Mouse (Mus musculus): ENCODE measurements around the gene Prdx5. TPM values are rescaled to one million over a fixed set of nuclear protein-coding genes. Genes with fewer than 3 reads are reported as not detected.
A peak's percentile ranks its signal among the peaks of the same experiment; 100 is the strongest.

Prdx5 gene
- polyA plus RNA-seq, 1 experiment from 2014 or later: 245 TPM

GRCm38 (mm10) chr19:6922901-6923735, 13.2 kb upstream of the Prdx5 start:
- Histone ChIP-seq H3K9me3 (no peaks in the 10 kb centered on the region), H3K4me3 (peak overlapping the region; percentile 82), H3K36me3 (no peaks in the 10 kb centered on the region), H3K27me3 (peaks cover 56% of the 10 kb centered on the region), H3K4me1 (peaks cover 42% of the 10 kb centered on the region), H3K9ac (no peak overlapping the region), H3K27ac (no peak overlapping the region), H3K4me2 (peak overlapping the region; percentile 76)
- ATAC-seq (ENCODE audit: borderline replicate concordance, extremely low read depth, low FRiP score, low TSS enrichment): no peak
- 68% methylated on average over 6 of the region's 6 CpGs for WGBS

GRCm38 (mm10) chr19:6921647-6922567, 12.0 kb upstream of the Prdx5 start, which contains the start of gene Esrra:
Gene Esrra, minus strand, starts transcription at chr19:6921813.
- peak within 1 kb of the TSS; percentile 79 for H3K27ac ChIP-seq
- peak; percentile 95 for ATAC-seq (ENCODE audit: borderline replicate concordance, extremely low read depth, low FRiP score, low TSS enrichment)
- H3K27me3 ChIP-seq: peaks cover 44% of the 10 kb centered on the region
- H3K9me3 ChIP-seq: no peaks in the 10 kb centered on the region
- peak within 1 kb of the TSS; percentile 70 for H3K9ac ChIP-seq
- H3K4me3 ChIP-seq: peak within 1 kb of the TSS; percentile 82
- H3K4me1 ChIP-seq: peaks cover 35% of the 10 kb centered on the region
- H3K36me3 ChIP-seq: no peaks in the 10 kb centered on the region
- peak within 1 kb of the TSS; percentile 76 for H3K4me2 ChIP-seq
- WGBS: under 1% methylated on average over 66 of the region's 66 CpGs

- H3K9ac ChIP-seq: peak overlapping the region; percentile 70
- H3K27ac ChIP-seq: peak overlapping the region; percentile 79
- H3K9me3 ChIP-seq: no peaks in the 10 kb centered on the region
- peak overlapping the region; percentile 76 for H3K4me2 ChIP-seq
- no peak; the same call in 1 of the 2 replicates for ATAC-seq (ENCODE audit: borderline replicate concordance, extremely low read depth, low FRiP score, low TSS enrichment)
- peaks cover 35% of the 10 kb centered on the region for H3K27me3 ChIP-seq
- under 1% methylated on average over 48 of the region's 48 CpGs for WGBS
- peak overlapping the region; percentile 82 for H3K4me3 ChIP-seq
- peaks cover 33% of the 10 kb centered on the region for H3K4me1 ChIP-seq
- no peaks in the 10 kb centered on the region for H3K36me3 ChIP-seq
Observed at GRCm38 (mm10) chr19:6920741-6921636, 11.1 kb upstream of the Prdx5 start.

- peak overlapping the region; percentile 76 for H3K4me2 ChIP-seq
- peaks cover 26% of the 10 kb centered on the region for H3K27me3 ChIP-seq
- H3K36me3 ChIP-seq: no peaks in the 10 kb centered on the region
- H3K9ac ChIP-seq: peak overlapping the region; percentile 70
- peak overlapping the region; percentile 82 for H3K4me3 ChIP-seq
- 37% methylated on average over 7 of the region's 8 CpGs for WGBS
- no peak for ATAC-seq (ENCODE audit: borderline replicate concordance, extremely low read depth, low FRiP score, low TSS enrichment)
- no peaks in the 10 kb centered on the region for H3K9me3 ChIP-seq
- peak overlapping the region; percentile 79; the same call in 1 of the 2 replicates for H3K27ac ChIP-seq
- H3K4me1 ChIP-seq: peaks cover 27% of the 10 kb centered on the region
Observed at GRCm38 (mm10) chr19:6919876-6920740, 10.2 kb upstream of the Prdx5 start.

GRCm38 (mm10) chr19:6919431-6919830, 9.5 kb upstream of the Prdx5 start:
- no peak for ATAC-seq (ENCODE audit: borderline replicate concordance, extremely low read depth, low FRiP score, low TSS enrichment)
- Histone ChIP-seq H3K27ac (no peak overlapping the region), H3K4me1 (peaks cover 20% of the 10 kb centered on the region), H3K9ac (no peak overlapping the region), H3K4me2 (no peak overlapping the region), H3K9me3 (no peaks in the 10 kb centered on the region), H3K36me3 (no peaks in the 10 kb centered on the region), H3K4me3 (no peak overlapping the region), H3K27me3 (peaks cover 19% of the 10 kb centered on the region)

GRCm38 (mm10) chr19:6918321-6918720, 8.4 kb upstream of the Prdx5 start:
- Histone ChIP-seq H3K27ac (no peak overlapping the region), H3K36me3 (peaks cover 3% of the 10 kb centered on the region; the same call in 1 of the 2 replicates), H3K9ac (no peak overlapping the region), H3K4me1 (peaks cover 20% of the 10 kb centered on the region), H3K9me3 (no peaks in the 10 kb centered on the region), H3K27me3 (peaks cover 9% of the 10 kb centered on the region), H3K4me3 (no peak overlapping the region), H3K4me2 (no peak overlapping the region)
- WGBS: 77% methylated on average over 4 of the region's 4 CpGs
- no peak for ATAC-seq (ENCODE audit: borderline replicate concordance, extremely low read depth, low FRiP score, low TSS enrichment)

GRCm38 (mm10) chr19:6916496-6916895, 6.6 kb upstream of the Prdx5 start:
- ATAC-seq (ENCODE audit: borderline replicate concordance, extremely low read depth, low FRiP score, low TSS enrichment): no peak

GRCm38 (mm10) chr19:6915276-6915675, 5.4 kb upstream of the Prdx5 start:
- no peak overlapping the region for H3K27ac ChIP-seq
- 65% methylated on average over 4 of the region's 4 CpGs for WGBS
- no peak for ATAC-seq (ENCODE audit: borderline replicate concordance, extremely low read depth, low FRiP score, low TSS enrichment)
- H3K9me3 ChIP-seq: no peaks in the 10 kb centered on the region
- no peak overlapping the region for H3K4me2 ChIP-seq
- H3K4me3 ChIP-seq: no peak overlapping the region
- H3K4me1 ChIP-seq: peaks cover 14% of the 10 kb centered on the region
- H3K36me3 ChIP-seq: peaks cover 25% of the 10 kb centered on the region
- H3K9ac ChIP-seq: no peak overlapping the region
- no peaks in the 10 kb centered on the region for H3K27me3 ChIP-seq

More at GRCm38 (mm10) chr19:6916496-6916895, 6.6 kb upstream of the Prdx5 start:
- Histone ChIP-seq H3K9ac (no peak overlapping the region), H3K4me1 (peaks cover 15% of the 10 kb centered on the region), H3K36me3 (peaks cover 19% of the 10 kb centered on the region), H3K4me2 (no peak overlapping the region), H3K27me3 (no peaks in the 10 kb centered on the region), H3K4me3 (no peak overlapping the region), H3K9me3 (no peaks in the 10 kb centered on the region), H3K27ac (no peak overlapping the region)
- 60% methylated on average over 4 of the region's 4 CpGs for WGBS

GRCm38 (mm10) chr19:6914540-6914939, 4.6 kb upstream of the Prdx5 start:
- Histone ChIP-seq H3K4me1 (peaks cover 7% of the 10 kb centered on the region), H3K4me2 (no peak overlapping the region), H3K9ac (no peak overlapping the region), H3K27me3 (no peaks in the 10 kb centered on the region), H3K9me3 (no peaks in the 10 kb centered on the region), H3K36me3 (peaks cover 25% of the 10 kb centered on the region), H3K4me3 (no peak overlapping the region), H3K27ac (no peak overlapping the region)
- WGBS: 89% methylated on average over 9 of the region's 9 CpGs
- ATAC-seq (ENCODE audit: borderline replicate concordance, extremely low read depth, low FRiP score, low TSS enrichment): no peak

- ATAC-seq (ENCODE audit: borderline replicate concordance, extremely low read depth, low FRiP score, low TSS enrichment): no peak
- H3K36me3 ChIP-seq: peaks cover 25% of the 10 kb centered on the region
- no peaks in the 10 kb centered on the region for H3K9me3 ChIP-seq
- no peak overlapping the region for H3K27ac ChIP-seq
- H3K27me3 ChIP-seq: no peaks in the 10 kb centered on the region
- no peak overlapping the region for H3K4me3 ChIP-seq
- no peak overlapping the region for H3K9ac ChIP-seq
- H3K4me2 ChIP-seq: no peak overlapping the region
- WGBS: 67% methylated on average over 11 of the region's 11 CpGs
- H3K4me1 ChIP-seq: peaks cover 9% of the 10 kb centered on the region
Observed at GRCm38 (mm10) chr19:6913991-6914390, 4.1 kb upstream of the Prdx5 start.

All from lung, embryonic 15.5 days (tissue).